Mouse (Mus musculus) naive thymus-derived CD4-positive, alpha-beta T cell, adult 5 months (primary cell): ENCODE measurements around the gene Gm21750. TPM values are rescaled to one million over a fixed set of nuclear protein-coding genes. Genes with fewer than 3 reads are reported as not detected.

Experiments
- polyA plus RNA-seq: library from polyadenylated mRNA; unstranded; fragments of 100-300 nt; shearing (Covaris generic); gene quantifications from one replicate; pipeline ENCODE4 v1.2.1, GENCODE M21; 2017

Gm21750 gene
- polyA plus RNA-seq: not detected

DNA sequence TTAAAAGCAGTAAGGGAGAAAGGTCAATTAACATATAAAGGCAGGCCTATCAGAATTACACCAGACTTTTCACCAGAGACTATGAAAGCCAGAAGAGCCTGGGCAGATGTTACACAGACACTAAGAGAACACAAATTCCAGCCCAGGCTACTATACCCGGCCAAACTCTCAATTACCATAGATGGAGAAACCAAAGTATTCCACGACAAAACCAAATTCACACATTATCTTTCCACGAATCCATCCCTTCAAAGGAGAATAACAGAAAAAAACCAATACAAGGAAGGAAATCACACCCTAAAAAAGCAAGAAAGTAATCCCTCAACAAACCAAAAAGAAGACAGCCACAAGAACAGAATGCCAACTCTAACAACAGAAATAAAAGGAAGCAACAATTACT lies at the start of gene Gm21750:
Gene Gm21750, plus strand, starts transcription at position 301 of the 400 bp plus-strand sequence.

Other genes with a start within 250 kb of the Gm21750 start
- 94.2 TPM for gene Med4, start 151.2 kb upstream of the Gm21750 start, polyA plus RNA-seq
- 50.7 TPM for gene Sucla2, start 135.9 kb upstream of the Gm21750 start, polyA plus RNA-seq
- 10.8 TPM for gene Nudt15, start 113.0 kb upstream of the Gm21750 start, polyA plus RNA-seq